ENCODE assay signal across 12 mouse cellular contexts in genomic region chr2:5417158-5418032, GRCm38 (mm10).
DNase-seq lines count a peak whose midpoint lies in the region; ATAC-seq and TF ChIP-seq lines count a peak whose summit lies in the region.
"Had no signal": no experiment of that assay in that cellular context is flagged by ENCODE, and none has a peak within 500 bp of the region (broad histone marks: within the 10 kb centered on the region; RNA-seq: fewer than 3 reads in every experiment).

No protein-coding gene starts in this region.

- H3K9me3 ChIP-seq in forebrain, embryonic 14.5 days (replicated peaks; ENCODE audit: control insufficient read depth, low read length) = no peaks in the 10 kb centered on the region
- no peaks in the 10 kb centered on the region for H3K9me3 ChIP-seq in forebrain, embryonic 16.5 days (ENCODE audit: control insufficient read depth, low read length)
- no peaks in the 10 kb centered on the region for H3K9me3 ChIP-seq in lung, embryonic 14.5 days (ENCODE audit: low read depth, low read length)
- no peaks in the 10 kb centered on the region for H3K9me3 ChIP-seq in stomach, embryonic 14.5 days (ENCODE audit: control insufficient read depth, low read depth, low read length)
- H3K9me3 ChIP-seq in forebrain, embryonic 11.5 days (ENCODE audit: control insufficient read depth, low read length) = no peaks in the 10 kb centered on the region
- H3K9me3 ChIP-seq: embryonic facial prominence, embryonic 15.5 days; hindbrain, embryonic 15.5 days; limb, embryonic 15.5 days; neural tube, embryonic 12.5 days had no signal

- H3K4me3 ChIP-seq in forebrain, embryonic 14.5 days (ENCODE audit: low read depth, low read length) = no peak overlapping the region
- no peak overlapping the region for H3K4me3 ChIP-seq in forebrain, embryonic 16.5 days (replicated peaks; ENCODE audit: low read length)
- H3K4me3 ChIP-seq in lung, embryonic 14.5 days (ENCODE audit: low read depth, low read length) = no peak overlapping the region
- no peak overlapping the region for H3K4me3 ChIP-seq in stomach, embryonic 14.5 days (ENCODE audit: low read depth, low read length)
- no peak overlapping the region for H3K4me3 ChIP-seq in forebrain, embryonic 11.5 days (ENCODE audit: low read depth, low read length)
- H3K4me3 ChIP-seq: embryonic facial prominence, embryonic 15.5 days; hindbrain, embryonic 15.5 days; limb, embryonic 15.5 days; neural tube, embryonic 12.5 days had no signal

- no peak for TF ChIP-seq CTCF in lung, embryonic 14.5 days (IDR thresholded peaks at IDR 0.05; ENCODE audit: low read depth)

- DNase-seq in forebrain, embryonic 14.5 days (ENCODE audit: low spot score) = peak; percentile 45
- DNase-seq in lung, embryonic 14.5 days = peak; percentile 87
- DNase-seq in lung, postnatal 14 days = no peak
- peak; percentile 70 to 85 for DNase-seq in cerebellum, postnatal 25 days
- no peak for DNase-seq in forebrain, embryonic 11.5 days (ENCODE audit: low spot score)
- DNase-seq in left cerebral cortex, adult 11 months (ENCODE audit: low spot score) = no peak

- H3K9ac ChIP-seq in forebrain, embryonic 14.5 days (ENCODE audit: low read length) = no peak overlapping the region
- H3K9ac ChIP-seq in forebrain, embryonic 16.5 days (replicated peaks; ENCODE audit: low read depth, low read length) = no peak overlapping the region
- H3K9ac ChIP-seq in lung, embryonic 14.5 days = no peak overlapping the region
- H3K9ac ChIP-seq in stomach, embryonic 14.5 days (replicated peaks; ENCODE audit: low read depth, low read length) = no peak overlapping the region
- no peak overlapping the region for H3K9ac ChIP-seq in forebrain, embryonic 11.5 days (ENCODE audit: low read length)
- H3K9ac ChIP-seq: embryonic facial prominence, embryonic 15.5 days; hindbrain, embryonic 15.5 days; limb, embryonic 15.5 days; neural tube, embryonic 12.5 days had no signal

- no peak overlapping the region for H3K4me2 ChIP-seq in forebrain, embryonic 14.5 days (ENCODE audit: low read length)
- H3K4me2 ChIP-seq in forebrain, embryonic 16.5 days (ENCODE audit: low read length) = no peak overlapping the region
- H3K4me2 ChIP-seq in lung, embryonic 14.5 days = no peak overlapping the region
- no peak overlapping the region for H3K4me2 ChIP-seq in stomach, embryonic 14.5 days (replicated peaks; ENCODE audit: low read depth, low read length)
- no peak overlapping the region for H3K4me2 ChIP-seq in forebrain, embryonic 11.5 days (ENCODE audit: low read depth, low read length, severe bottlenecking)
- H3K4me2 ChIP-seq: embryonic facial prominence, embryonic 15.5 days; hindbrain, embryonic 15.5 days; limb, embryonic 15.5 days; neural tube, embryonic 12.5 days had no signal

- H3K27me3 ChIP-seq in forebrain, embryonic 14.5 days (replicated peaks; ENCODE audit: control insufficient read depth, insufficient read depth, low read length) = no peaks in the 10 kb centered on the region
- no peaks in the 10 kb centered on the region for H3K27me3 ChIP-seq in forebrain, embryonic 16.5 days (replicated peaks; ENCODE audit: control insufficient read depth, insufficient read depth, low read length)
- no peaks in the 10 kb centered on the region for H3K27me3 ChIP-seq in lung, embryonic 14.5 days (ENCODE audit: insufficient read depth, low read length)
- H3K27me3 ChIP-seq in stomach, embryonic 14.5 days (ENCODE audit: control insufficient read depth, insufficient read depth, low read length) = no peaks in the 10 kb centered on the region
- no peaks in the 10 kb centered on the region for H3K27me3 ChIP-seq in forebrain, embryonic 11.5 days (ENCODE audit: control insufficient read depth, insufficient read depth, low read length)
- H3K27me3 ChIP-seq: embryonic facial prominence, embryonic 15.5 days; hindbrain, embryonic 15.5 days; limb, embryonic 15.5 days; neural tube, embryonic 12.5 days had no signal

- no peaks in the 10 kb centered on the region for H3K36me3 ChIP-seq in forebrain, embryonic 14.5 days (ENCODE audit: control insufficient read depth, insufficient read depth, low read length)
- H3K36me3 ChIP-seq in forebrain, embryonic 16.5 days (ENCODE audit: control insufficient read depth, insufficient read depth) = no peaks in the 10 kb centered on the region
- no peaks in the 10 kb centered on the region for H3K36me3 ChIP-seq in lung, embryonic 14.5 days (ENCODE audit: insufficient read depth)
- no peaks in the 10 kb centered on the region for H3K36me3 ChIP-seq in stomach, embryonic 14.5 days (ENCODE audit: control insufficient read depth, insufficient read depth, low read length)
- H3K36me3 ChIP-seq in forebrain, embryonic 11.5 days (ENCODE audit: control insufficient read depth, insufficient read depth, low read length) = no peaks in the 10 kb centered on the region
- H3K36me3 ChIP-seq: embryonic facial prominence, embryonic 15.5 days; hindbrain, embryonic 15.5 days; limb, embryonic 15.5 days; neural tube, embryonic 12.5 days had no signal

- no peak for ATAC-seq in forebrain, embryonic 14.5 days
- no peak for ATAC-seq in forebrain, embryonic 16.5 days
- ATAC-seq in lung, embryonic 14.5 days (ENCODE audit: insufficient read depth) = peak; percentile 63; the same call in 1 of the 2 replicates
- 0 out of 2 replicates have a peak, but pooled peaks have one; percentile 23 for ATAC-seq in stomach, embryonic 14.5 days (ENCODE audit: insufficient number of reproducible peaks, insufficient read depth, low FRiP score, low read depth)
- no peak for ATAC-seq in forebrain, embryonic 11.5 days (replicated peaks; ENCODE audit: low FRiP score)

- WGBS in forebrain, embryonic 14.5 days = 79% methylated on average over 6 of the region's 6 CpGs
- 80% methylated on average over 6 of the region's 6 CpGs for WGBS in forebrain, embryonic 16.5 days
- 52% methylated on average over 6 of the region's 6 CpGs for WGBS in lung, embryonic 14.5 days
- 46% methylated on average over 6 of the region's 6 CpGs for WGBS in stomach, embryonic 14.5 days
- WGBS in forebrain, embryonic 11.5 days = 85% methylated on average over 6 of the region's 6 CpGs

- H3K27ac ChIP-seq in forebrain, embryonic 14.5 days (ENCODE audit: low read depth, low read length) = no peak overlapping the region
- no peak overlapping the region for H3K27ac ChIP-seq in forebrain, embryonic 16.5 days (ENCODE audit: low read length)
- peak overlapping the region; percentile 55; the same call in 1 of the 2 replicates for H3K27ac ChIP-seq in lung, embryonic 14.5 days (ENCODE audit: low read depth)
- H3K27ac ChIP-seq in stomach, embryonic 14.5 days (ENCODE audit: low read length) = peak overlapping the region; percentile 49; the same call in 1 of the 2 replicates
- H3K27ac ChIP-seq in forebrain, embryonic 11.5 days (ENCODE audit: low read depth, low read length) = no peak overlapping the region
- H3K27ac ChIP-seq: embryonic facial prominence, embryonic 15.5 days; hindbrain, embryonic 15.5 days; limb, embryonic 15.5 days; neural tube, embryonic 12.5 days had no signal

- no peaks in the 10 kb centered on the region for H3K4me1 ChIP-seq in forebrain, embryonic 14.5 days (ENCODE audit: control insufficient read depth, insufficient read depth, low read length)
- H3K4me1 ChIP-seq in forebrain, embryonic 16.5 days (replicated peaks; ENCODE audit: control insufficient read depth, insufficient read depth, low read length) = peaks cover 6% of the 10 kb centered on the region; the same call in 1 of the 2 replicates
- H3K4me1 ChIP-seq in lung, embryonic 14.5 days (ENCODE audit: insufficient read depth) = 0 out of 2 replicates have a peak, but pooled peaks cover 3% of the 10 kb centered on the region
- H3K4me1 ChIP-seq in stomach, embryonic 14.5 days (ENCODE audit: control insufficient read depth, insufficient read depth, low read length) = peaks cover 6% of the 10 kb centered on the region; the same call in 1 of the 2 replicates
- H3K4me1 ChIP-seq in forebrain, embryonic 11.5 days (replicated peaks; ENCODE audit: control insufficient read depth, insufficient read depth, low read length) = no peaks in the 10 kb centered on the region
- H3K4me1 ChIP-seq: embryonic facial prominence, embryonic 15.5 days; hindbrain, embryonic 15.5 days; neural tube, embryonic 12.5 days had no signal

Comparison
In these comparisons a context has a peak if more than half of its experiments do, and no peak if none do; other contexts are left out.
1. DNase-seq: peak in forebrain, embryonic 14.5 days (single experiment), lung, embryonic 14.5 days (single experiment) and cerebellum, postnatal 25 days (2 of 2); none in lung, postnatal 14 days (single experiment), forebrain, embryonic 11.5 days (single experiment) and left cerebral cortex, adult 11 months (single experiment).
2. ATAC-seq: peak in lung, embryonic 14.5 days (single experiment) and stomach, embryonic 14.5 days (single experiment); none in forebrain, embryonic 14.5 days (single experiment), forebrain, embryonic 16.5 days (single experiment) and forebrain, embryonic 11.5 days (single experiment).
3. H3K27ac ChIP-seq: peak in lung, embryonic 14.5 days (single experiment) and stomach, embryonic 14.5 days (single experiment); none in forebrain, embryonic 14.5 days (single experiment), forebrain, embryonic 16.5 days (single experiment) and forebrain, embryonic 11.5 days (single experiment).